Mouse (Mus musculus): ENCODE data around the gene Dicer1. TPM values are rescaled to one million over a fixed set of nuclear protein-coding genes. Genes with fewer than 3 reads are reported as not detected.

Gene Dicer1
- polyA plus RNA-seq (2017; shearing (Covaris generic)): 10 to 100 TPM; 30.7 to 34.0 TPM

GRCm38 (mm10) chr12:104751814-104752765 is at the start of gene Dicer1:
Dicer1 (minus strand) TSS chr12:104751952.

Other genes starting within 250 kb of the Dicer1 start
- under 1 TPM in 1 of 2 experiments, not detected in 1; 0.31 TPM for gene Clmn, start 113.1 kb upstream of the Dicer1 start, polyA plus RNA-seq (2017; shearing (Covaris generic))

Data from activated CD4-positive, CD25-positive, alpha-beta regulatory T cell (primary cell).